Mouse (Mus musculus) thymus, postnatal 14 days (tissue): Measurements from ENCODE around the gene 4922502D21Rik.
"Not testable (repeated sequence)": the region's sequence is repeated elsewhere in the genome, so short reads cannot be mapped to it uniquely, and the experiment has no call there.

Experiments
- DNase-seq: peaks from one replicate; pipeline ENCODE4 v3.0.0; 2021

Gene 4922502D21Rik

GRCm38 (mm10) chr6:129331610-129332009, at the start of gene 4922502D21Rik:
TSS of gene 4922502D21Rik (minus strand) at chr6:129331796.
- DNase-seq: no peak

- DNase-seq: no peak
Measured at GRCm38 (mm10) chr6:129380454-129380853, 48.9 kb upstream of the 4922502D21Rik start.

- DNase-seq: no peak
Measured at GRCm38 (mm10) chr6:129374937-129375471, 43.4 kb upstream of the 4922502D21Rik start.

GRCm38 (mm10) chr6:129369374-129370132, 38.0 kb upstream of the 4922502D21Rik start:
- no peak for DNase-seq

GRCm38 (mm10) chr6:129365959-129366359, 34.4 kb upstream of the 4922502D21Rik start:
- DNase-seq: peak; percentile 60

- no peak for DNase-seq
Measured at GRCm38 (mm10) chr6:129363942-129364341, 32.3 kb upstream of the 4922502D21Rik start.

GRCm38 (mm10) chr6:129359515-129359914, 27.9 kb upstream of the 4922502D21Rik start:
- DNase-seq: no peak

- no peak for DNase-seq
Measured at GRCm38 (mm10) chr6:129356430-129356829, 24.8 kb upstream of the 4922502D21Rik start.

- no peak for DNase-seq
Measured at GRCm38 (mm10) chr6:129355774-129356173, 24.2 kb upstream of the 4922502D21Rik start.

- no peak for DNase-seq
Measured at GRCm38 (mm10) chr6:129351091-129351490, 19.5 kb upstream of the 4922502D21Rik start.

- DNase-seq: peak; percentile 32
Measured at GRCm38 (mm10) chr6:129349524-129350352, 18.1 kb upstream of the 4922502D21Rik start.

GRCm38 (mm10) chr6:129344408-129344807, 12.8 kb upstream of the 4922502D21Rik start:
- DNase-seq: no peak

- not testable (repeated sequence) for DNase-seq
Measured at GRCm38 (mm10) chr6:129342391-129342790, 10.8 kb upstream of the 4922502D21Rik start, which contains the start of gene Clec12a. TSS of gene Clec12a (plus strand) at chr6:129342691.

- DNase-seq: no peak
Measured at GRCm38 (mm10) chr6:129337751-129338150, 6.2 kb upstream of the 4922502D21Rik start.

- DNase-seq: peak; percentile 79
Measured at GRCm38 (mm10) chr6:129333674-129334078, 2.1 kb upstream of the 4922502D21Rik start.

- no peak for DNase-seq
Measured at GRCm38 (mm10) chr6:129326568-129327150, 4.9 kb downstream of the 4922502D21Rik start.

- DNase-seq: peak; percentile 48
Measured at GRCm38 (mm10) chr6:129326016-129326415, 5.6 kb downstream of the 4922502D21Rik start.

GRCm38 (mm10) chr6:129319331-129319730, 12.3 kb downstream of the 4922502D21Rik start:
- no peak for DNase-seq

GRCm38 (mm10) chr6:129318395-129318794, 13.2 kb downstream of the 4922502D21Rik start:
- peak; percentile 64 for DNase-seq

- DNase-seq: no peak
Measured at GRCm38 (mm10) chr6:129316463-129316862, 15.1 kb downstream of the 4922502D21Rik start.

- no peak for DNase-seq
Measured at GRCm38 (mm10) chr6:129315698-129316097, 15.9 kb downstream of the 4922502D21Rik start.

GRCm38 (mm10) chr6:129314655-129315168, 16.9 kb downstream of the 4922502D21Rik start:
- no peak for DNase-seq

- no peak for DNase-seq
Measured at GRCm38 (mm10) chr6:129312499-129312898, 19.1 kb downstream of the 4922502D21Rik start.
